ENCODE assay signal across 8 mouse cellular contexts in genomic region chr9:99242533-99243189, GRCm38 (mm10). TPM values are rescaled to one million over a fixed set of nuclear protein-coding genes. Genes with fewer than 3 reads are reported as not detected.
DNase-seq lines count a peak whose midpoint lies in the region; ATAC-seq and TF ChIP-seq lines count a peak whose summit lies in the region.

No protein-coding gene starts in this region.

- TF ChIP-seq EP300 in MEL (IDR thresholded peaks at IDR 0.05; ENCODE audit: low read depth in 1 of 2, low read length in 2 of 2): peak; percentile 98

- H3K4me3 ChIP-seq in heart, embryonic 10.5 days: peak overlapping the region; percentile 94
- peak overlapping the region; percentile 95 to 98 for H3K4me3 ChIP-seq in MEL (ENCODE audit: control insufficient read depth in 1 of 2, insufficient read depth in 1 of 2, low read depth in 2 of 2, low read length in 2 of 2)
- H3K4me3 ChIP-seq in forebrain, embryonic 16.5 days (replicated peaks; ENCODE audit: low read length): peak overlapping the region; percentile 98
- peak overlapping the region; percentile 84 for H3K4me3 ChIP-seq in limb, embryonic 12.5 days (replicated peaks)
- peak overlapping the region; percentile 82 for H3K4me3 ChIP-seq in neural tube, embryonic 14.5 days (ENCODE audit: low read depth, low read length)

- 7% methylated on average over 17 of the region's 17 CpGs for WGBS in heart, embryonic 10.5 days
- 9% methylated on average over 17 of the region's 17 CpGs for WGBS in forebrain, embryonic 16.5 days
- WGBS in limb, embryonic 12.5 days: 9% methylated on average over 17 of the region's 17 CpGs
- WGBS in neural tube, embryonic 14.5 days: 9% methylated on average over 17 of the region's 17 CpGs

- TF ChIP-seq CTCF in MEL (IDR thresholded peaks at IDR 0.05 in 2 of 3, conservative IDR thresholded peaks at IDR 0.05 in 1 of 3; ENCODE audit: control insufficient read depth in 1 of 3, insufficient read depth in 1 of 3, low read depth in 2 of 3, low read length in 3 of 3, poor library complexity in 1 of 3, severe bottlenecking in 1 of 3): peak in 2 of 3 experiments; percentile 13 to 35; a peak in 4 of 6 replicates

- no peak for TF ChIP-seq POLR2A in MEL (IDR thresholded peaks at IDR 0.05; ENCODE audit: control insufficient read depth in 1 of 2, insufficient read depth in 1 of 2, low read depth in 1 of 2, low read length in 2 of 2, poor library complexity in 1 of 2)

- no peak for DNase-seq in heart, embryonic 10.5 days (ENCODE audit: low spot score)
- no peak for DNase-seq in heart, postnatal 25 days (ENCODE audit: low spot score)
- DNase-seq in MEL (ENCODE audit: low read depth, low spot score): peak; percentile 94
- DNase-seq in frontal cortex, postnatal 10 days (ENCODE audit: low spot score in 2 of 2): no peak
- no peak for DNase-seq in yolk sac, embryonic 10.5 days (ENCODE audit: low spot score)

- peak overlapping the region; percentile 95 for H3K27ac ChIP-seq in heart, embryonic 10.5 days
- H3K27ac ChIP-seq in MEL (ENCODE audit: control insufficient read depth, low read depth, low read length): peak overlapping the region; percentile 100
- peak overlapping the region; percentile 32; the same call in 1 of the 2 replicates for H3K27ac ChIP-seq in forebrain, embryonic 16.5 days (ENCODE audit: low read length)
- 0 out of 2 replicates have a peak overlapping the region, but pooled peaks have one; percentile 17 for H3K27ac ChIP-seq in limb, embryonic 12.5 days
- peak overlapping the region; percentile 34; the same call in 1 of the 2 replicates for H3K27ac ChIP-seq in neural tube, embryonic 14.5 days (ENCODE audit: low read depth, low read length)

- H3K79me2 ChIP-seq in MEL (ENCODE audit: control insufficient read depth, insufficient read depth, low read length, poor library complexity): peaks cover 5% of the 10 kb centered on the region

- H3K27me3 ChIP-seq in heart, embryonic 10.5 days (ENCODE audit: insufficient read depth, poor library complexity, severe bottlenecking): no peaks in the 10 kb centered on the region
- H3K27me3 ChIP-seq in MEL (ENCODE audit: control insufficient read depth in 1 of 2, insufficient read depth in 2 of 2, low read length in 2 of 2): no peaks in the 10 kb centered on the region
- H3K27me3 ChIP-seq in forebrain, embryonic 16.5 days (replicated peaks; ENCODE audit: control insufficient read depth, insufficient read depth, low read length): no peaks in the 10 kb centered on the region
- no peaks in the 10 kb centered on the region for H3K27me3 ChIP-seq in limb, embryonic 12.5 days
- no peaks in the 10 kb centered on the region for H3K27me3 ChIP-seq in neural tube, embryonic 14.5 days (ENCODE audit: control insufficient read depth, insufficient read depth, low read length)

- intact Hi-C loops in heart, postnatal 25 days (cut with DNase I): loop anchor here (1.0 to 10.0 kb wide), 7 partner anchors 100 to 628 kb away; partner anchors contain the start of genes Faim, Mras and Pik3cb

- peak overlapping the region; percentile 70 for H3K4me2 ChIP-seq in forebrain, embryonic 16.5 days (ENCODE audit: low read length)
- peak overlapping the region; percentile 69 for H3K4me2 ChIP-seq in limb, embryonic 12.5 days
- peak overlapping the region; percentile 62 for H3K4me2 ChIP-seq in neural tube, embryonic 14.5 days (ENCODE audit: low read depth, low read length)

- no peaks in the 10 kb centered on the region for H3K9me3 ChIP-seq in heart, embryonic 10.5 days
- H3K9me3 ChIP-seq in MEL (replicated peaks; ENCODE audit: insufficient read depth, low read length): no peaks in the 10 kb centered on the region
- H3K9me3 ChIP-seq in forebrain, embryonic 16.5 days (ENCODE audit: control insufficient read depth, low read length): no peaks in the 10 kb centered on the region
- H3K9me3 ChIP-seq in limb, embryonic 12.5 days: no peaks in the 10 kb centered on the region
- no peaks in the 10 kb centered on the region for H3K9me3 ChIP-seq in neural tube, embryonic 14.5 days (ENCODE audit: control insufficient read depth, low read length)

- 0 out of 2 replicates have a peak, but pooled peaks cover 6% of the 10 kb centered on the region for H3K4me1 ChIP-seq in heart, embryonic 10.5 days
- H3K4me1 ChIP-seq in MEL (ENCODE audit: control insufficient read depth in 1 of 2, insufficient read depth in 2 of 2, low read length in 2 of 2): peaks cover 9 to 13% of the 10 kb centered on the region in 2 experiments
- peaks cover 16% of the 10 kb centered on the region for H3K4me1 ChIP-seq in forebrain, embryonic 16.5 days (replicated peaks; ENCODE audit: control insufficient read depth, insufficient read depth, low read length)
- peaks cover 6% of the 10 kb centered on the region; the same call in 1 of the 2 replicates for H3K4me1 ChIP-seq in limb, embryonic 12.5 days (replicated peaks)
- 0 out of 2 replicates have a peak, but pooled peaks cover 5% of the 10 kb centered on the region for H3K4me1 ChIP-seq in neural tube, embryonic 14.5 days (ENCODE audit: control insufficient read depth, insufficient read depth, low read length)

- H3K36me3 ChIP-seq in heart, embryonic 10.5 days: no peaks in the 10 kb centered on the region; the same call in 1 of the 2 replicates
- peaks cover 0 to 21% of the 10 kb centered on the region in 2 experiments; a peak in 2 of 4 replicates for H3K36me3 ChIP-seq in MEL (ENCODE audit: control insufficient read depth in 1 of 2, insufficient read depth in 2 of 2, low read length in 2 of 2)
- H3K36me3 ChIP-seq in forebrain, embryonic 16.5 days (ENCODE audit: control insufficient read depth, insufficient read depth): no peaks in the 10 kb centered on the region
- peaks cover 12% of the 10 kb centered on the region; the same call in 1 of the 2 replicates for H3K36me3 ChIP-seq in limb, embryonic 12.5 days
- no peaks in the 10 kb centered on the region for H3K36me3 ChIP-seq in neural tube, embryonic 14.5 days (ENCODE audit: control insufficient read depth, insufficient read depth, low read length)

- H3K9ac ChIP-seq in MEL (ENCODE audit: control insufficient read depth, low read depth, low read length, poor library complexity, severe bottlenecking): peak overlapping the region; percentile 82
- peak overlapping the region; percentile 90 for H3K9ac ChIP-seq in forebrain, embryonic 16.5 days (replicated peaks; ENCODE audit: low read depth, low read length)
- peak overlapping the region; percentile 76; the same call in 1 of the 2 replicates for H3K9ac ChIP-seq in limb, embryonic 12.5 days (replicated peaks)
- H3K9ac ChIP-seq in neural tube, embryonic 14.5 days (replicated peaks; ENCODE audit: low read depth, low read length): peak overlapping the region; percentile 82

- ATAC-seq in forebrain, embryonic 16.5 days: peak; percentile 70
- ATAC-seq in limb, embryonic 12.5 days (ENCODE audit: insufficient number of reproducible peaks, insufficient read depth, low FRiP score, low TSS enrichment, low read depth): no peak; the same call in 1 of the 2 replicates
- peak; percentile 72; the same call in 1 of the 2 replicates for ATAC-seq in neural tube, embryonic 14.5 days (ENCODE audit: low read depth)

- no peak for TF ChIP-seq RAD21 in MEL (IDR thresholded peaks at IDR 0.05; ENCODE audit: low read depth, low read length)

TF ChIP-seq in MEL, 35 proteins besides CTCF, POLR2A, EP300 and RAD21 (continues in another document):
- TF ChIP-seq TAL1 (IDR thresholded peaks at IDR 0.05; ENCODE audit: low read length) (peak; percentile 94), E2F4 (IDR thresholded peaks at IDR 0.05; ENCODE audit: borderline replicate concordance, low read depth, low read length) (no peak), NELFE (IDR thresholded peaks at IDR 0.05; ENCODE audit: low read depth, low read length) (no peak), MAX (IDR thresholded peaks at IDR 0.05; ENCODE audit: low read length) (peak; percentile 58; the same call in 1 of the 2 replicates), JUND (IDR thresholded peaks at IDR 0.05; ENCODE audit: low read depth, low read length) (no peak; the same call in 1 of the 2 replicates), ZC3H11A (IDR thresholded peaks at IDR 0.05; ENCODE audit: low read depth, low read length) (peak; percentile 5; the same call in 1 of the 2 replicates), CHD2 (IDR thresholded peaks at IDR 0.05; ENCODE audit: low read length) (peak; percentile 62; the same call in 1 of the 2 replicates), ZKSCAN1 (IDR thresholded peaks at IDR 0.05; ENCODE audit: low read depth, low read length) (no peak; the same call in 1 of the 2 replicates), ZMIZ1 (IDR thresholded peaks at IDR 0.05; ENCODE audit: low read depth, low read length) (peak; percentile 23; the same call in 1 of the 2 replicates), POLR2AphosphoS5 (IDR thresholded peaks at IDR 0.05; ENCODE audit: borderline replicate concordance, low read depth, low read length) (no peak), MYB (IDR thresholded peaks at IDR 0.05; ENCODE audit: low read depth, low read length) (peak; percentile 79), KAT2A (conservative IDR thresholded peaks at IDR 0.05; ENCODE audit: low read depth, low read length) (no peak; the same call in 1 of the 2 replicates), USF2 (IDR thresholded peaks at IDR 0.05; ENCODE audit: borderline replicate concordance in 1 of 2, insufficient read depth in 1 of 2, low read depth in 1 of 2, low read length in 2 of 2) (no peak), SMC3 (IDR thresholded peaks at IDR 0.05; ENCODE audit: low read depth, low read length) (no peak)

RNA-seq across cellular contexts. Expression of gene Cep70, which starts 0.5 kb away (rescaled TPM):
- 25.9 and 27.3 TPM in 2 replicates for polyA plus RNA-seq in heart, embryonic 10.5 days (2016; fragmentation: Nextera tagmentation; extraction: Ambion mirVana)
- total RNA-seq in heart, postnatal 25 days (2021): 1 to 10 TPM; 5.6 to 6.3 TPM
- total RNA-seq in MEL (2012; rRNA removed): 7.3 and 8.0 TPM in 2 replicates
- polyA plus RNA-seq in MEL (2012; ENCODE audit: insufficient read depth in 1 of 2, insufficient read length in 2 of 2, low read depth in 1 of 2, low replicate concordance in 2 of 2, missing spikeins in 1 of 2): 1 to 10 TPM in 1 of 2 experiments, not detected in 1; 7.6 TPM
- polyA plus RNA-seq in forebrain, embryonic 16.5 days (2015; fragmentation: Nextera tagmentation; extraction: Ambion mirVana): 81.5 and 84.4 TPM in 2 replicates
- polyA plus RNA-seq in limb, embryonic 12.5 days (2016; fragmentation: Nextera tagmentation; extraction: Ambion mirVana): 47.4 and 47.6 TPM in 2 replicates
- polyA plus RNA-seq in neural tube, embryonic 14.5 days (2014; fragmentation: Nextera tagmentation; extraction: Ambion mirVana): 56.1 and 62.1 TPM in 2 replicates

RNA-seq across cellular contexts. Expression of gene Faiml, which starts 5.6 kb away (rescaled TPM):
- polyA plus RNA-seq in heart, embryonic 10.5 days (2016; fragmentation: Nextera tagmentation; extraction: Ambion mirVana): not detected in 2 replicates
- not detected for total RNA-seq in heart, postnatal 25 days (2021)
- not detected in 2 replicates for total RNA-seq in MEL (2012; rRNA removed)
- not detected for polyA plus RNA-seq in MEL (2012; ENCODE audit: insufficient read depth in 1 of 2, insufficient read length in 2 of 2, low read depth in 1 of 2, low replicate concordance in 2 of 2, missing spikeins in 1 of 2)
- polyA plus RNA-seq in forebrain, embryonic 16.5 days (2015; fragmentation: Nextera tagmentation; extraction: Ambion mirVana): not detected in 2 replicates
- not detected in 2 replicates for polyA plus RNA-seq in limb, embryonic 12.5 days (2016; fragmentation: Nextera tagmentation; extraction: Ambion mirVana)
- not detected in 2 replicates for polyA plus RNA-seq in neural tube, embryonic 14.5 days (2014; fragmentation: Nextera tagmentation; extraction: Ambion mirVana)

Comparison
In these comparisons a context has a peak if more than half of its experiments do, and no peak if none do; other contexts are left out.
1. H3K27ac ChIP-seq: peak in every context shown above with its lines; median percentile 100 in MEL; 95 in heart, embryonic 10.5 days; 34 in neural tube, embryonic 14.5 days; 32 in forebrain, embryonic 16.5 days; 17 in limb, embryonic 12.5 days.